2 mouse cellular contexts compared by ENCODE assay signal in genomic region chr3:27279286-27279925, GRCm38 (mm10). TPM values are rescaled to one million over a fixed set of nuclear protein-coding genes. Genes with fewer than 3 reads are reported as not detected.
"Had no signal": no experiment of that assay in that cellular context is flagged by ENCODE, and none has a peak within 500 bp of the region (broad histone marks: within the 10 kb centered on the region; RNA-seq: fewer than 3 reads in every experiment).

No protein-coding gene starts in this region.

RNA-seq across cellular contexts. Expression of gene Tnfsf10, which starts 37.4 kb away (rescaled TPM):
- polyA plus RNA-seq: midbrain, embryonic 11.5 days; neural tube, embryonic 12.5 days had no signal
